Mouse (Mus musculus) granulocyte monocyte progenitor cell, adult 5-6 weeks (primary cell): Measurements from ENCODE around the gene Bcan. TPM values are rescaled to one million over a fixed set of nuclear protein-coding genes. Genes with fewer than 3 reads are reported as not detected.
A peak's percentile ranks its signal among the peaks of the same experiment; 100 is the strongest.

Source experiments
- ATAC-seq: replicated peaks from 2 replicates; pipeline ENCODE4 v1.8.0; 2016; ENCODE audit warnings: mild to moderate bottlenecking, moderate TSS enrichment, inconsistent platforms; ENCODE audit not compliant: poor library complexity, severe bottlenecking
- total RNA-seq, 2 experiments: library from RNA; stranded (forward) in 1 of 2; stranded (reverse) in 1 of 2; fragments of 200-712, 200-1000 nt in 1 of 2; fragments of >200 nt in 1 of 2; fragmentation: Nextera tagmentation in 1 of 2; gene quantifications; 2 replicates each; pipeline ENCODE4 v1.2.3; 2014 to 2017

Bcan gene
- total RNA-seq, 2 experiments from 2014 or later: not detected

- no peak for ATAC-seq
Measured at GRCm38 (mm10) chr3:87999243-87999895, 661 bp downstream of the Bcan start.

- ATAC-seq: no peak
Measured at GRCm38 (mm10) chr3:87998747-87999146, 1.3 kb downstream of the Bcan start.

- ATAC-seq: peak; percentile 44
Measured at GRCm38 (mm10) chr3:87996971-87997614, 2.9 kb downstream of the Bcan start.

GRCm38 (mm10) chr3:87996401-87996800 is 3.6 kb downstream of the Bcan start:
- ATAC-seq: no peak

- no peak for ATAC-seq
Measured at GRCm38 (mm10) chr3:87995331-87995730, 4.7 kb downstream of the Bcan start.

- peak; percentile 84 for ATAC-seq
Measured at GRCm38 (mm10) chr3:87993436-87993835, 6.6 kb downstream of the Bcan start.

- no peak for ATAC-seq
Measured at GRCm38 (mm10) chr3:87989935-87990334, 10.1 kb downstream of the Bcan start.

- ATAC-seq: no peak
Measured at GRCm38 (mm10) chr3:87988068-87988467, 12.0 kb downstream of the Bcan start.

GRCm38 (mm10) chr3:87987633-87988032 is 12.4 kb downstream of the Bcan start:
- peak; percentile 60 for ATAC-seq

GRCm38 (mm10) chr3:87986868-87987267 is 13.2 kb downstream of the Bcan start:
- peak; percentile 79 for ATAC-seq

- ATAC-seq: no peak
Measured at GRCm38 (mm10) chr3:87985505-87986320, 14.3 kb downstream of the Bcan start.

- ATAC-seq: no peak
Measured at GRCm38 (mm10) chr3:87984094-87984493, 15.9 kb downstream of the Bcan start.

- no peak for ATAC-seq
Measured at GRCm38 (mm10) chr3:87983627-87984026, 16.4 kb downstream of the Bcan start.

- ATAC-seq: peak; percentile 44
Measured at GRCm38 (mm10) chr3:87982836-87983601, 17.0 kb downstream of the Bcan start.

GRCm38 (mm10) chr3:87981894-87982835 is 17.9 kb downstream of the Bcan start:
- ATAC-seq: no peak

- no peak for ATAC-seq
Measured at GRCm38 (mm10) chr3:87981214-87981760, 18.7 kb downstream of the Bcan start.

GRCm38 (mm10) chr3:87980728-87981127 is 19.3 kb downstream of the Bcan start:
- ATAC-seq: no peak

- ATAC-seq: no peak
Measured at GRCm38 (mm10) chr3:87980085-87980484, 19.9 kb downstream of the Bcan start.

GRCm38 (mm10) chr3:87979493-87979892 is 20.5 kb downstream of the Bcan start:
- ATAC-seq: no peak
